Mouse (Mus musculus) thymus, adult 2 months (tissue): ENCODE data around the gene Cox17. TPM values are rescaled to one million over a fixed set of nuclear protein-coding genes. Genes with fewer than 3 reads are reported as not detected.
A peak's percentile ranks its signal among the peaks of the same experiment; 100 is the strongest.

Experiments used
- DNase-seq: peaks from one replicate; pipeline ENCODE4 v3.0.0; 2021
- H3K27ac ChIP-seq: fragments of 200-500 bp; 2 replicates; pipeline ENCODE4 v1.5.1; 2012; ENCODE audit warnings: low read length, control low read depth; ENCODE audit not compliant: control insufficient read depth, insufficient read depth
- H3K27me3 ChIP-seq: fragments of 200-500 bp; 2 replicates; pipeline ENCODE4 v1.6.1; 2012; ENCODE audit warnings: mild to moderate bottlenecking, low read length, moderate library complexity, mixed read lengths; ENCODE audit not compliant: control insufficient read depth, insufficient read depth
- H3K36me3 ChIP-seq: fragments of 200-500 bp; 2 replicates; pipeline ENCODE4 v1.6.1; 2012; ENCODE audit warnings: mild to moderate bottlenecking, low read length, moderate library complexity; ENCODE audit not compliant: control insufficient read depth, insufficient read depth
- H3K4me1 ChIP-seq: fragments of 200-500 bp; replicated peaks from 2 replicates; pipeline ENCODE4 v1.6.1; 2012; ENCODE audit warnings: low read length; ENCODE audit not compliant: control insufficient read depth, insufficient read depth
- H3K4me3 ChIP-seq: fragments of 200-500 bp; 2 replicates; pipeline ENCODE4 v1.5.1; 2012; ENCODE audit warnings: mild to moderate bottlenecking, low read length, control low read depth, moderate library complexity; ENCODE audit not compliant: control insufficient read depth, insufficient read depth
- CTCF ChIP-seq: fragments of 200-500 bp; IDR thresholded peaks from 2 replicates; pipeline ENCODE4 v1.5.1; 2012; ENCODE audit warnings: mild to moderate bottlenecking, control low read depth, low read length, moderate library complexity, borderline replicate concordance; ENCODE audit not compliant: control insufficient read depth, poor library complexity, insufficient read depth; ENCODE audit errors: extremely low read depth
- POLR2A ChIP-seq: fragments of 200-500 bp; IDR thresholded peaks from 2 replicates; pipeline ENCODE4 v1.6.1; 2012; ENCODE audit warnings: mild to moderate bottlenecking, low read length, control low read depth, moderate library complexity; ENCODE audit not compliant: control insufficient read depth, poor library complexity, insufficient read depth; ENCODE audit errors: extremely low read depth
- WGBS: fragments of 180-500 bp; shearing (Covaris S2); methylation state at CpG from one replicate; pipeline ENCODE4 v1.1.7; 2018; 5-methylcytosine and 5-hydroxymethylcytosine counted together
- polyA plus RNA-seq: library from polyadenylated mRNA; depleted of rRNA; stranded (reverse); fragments of >200 nt; gene quantifications from 2 replicates; pipeline ENCODE4 v1.2.3, GENCODE M21; 2012; rRNA removed

Gene Cox17
- 61.0 and 68.7 TPM in 2 replicates for polyA plus RNA-seq

DNA sequence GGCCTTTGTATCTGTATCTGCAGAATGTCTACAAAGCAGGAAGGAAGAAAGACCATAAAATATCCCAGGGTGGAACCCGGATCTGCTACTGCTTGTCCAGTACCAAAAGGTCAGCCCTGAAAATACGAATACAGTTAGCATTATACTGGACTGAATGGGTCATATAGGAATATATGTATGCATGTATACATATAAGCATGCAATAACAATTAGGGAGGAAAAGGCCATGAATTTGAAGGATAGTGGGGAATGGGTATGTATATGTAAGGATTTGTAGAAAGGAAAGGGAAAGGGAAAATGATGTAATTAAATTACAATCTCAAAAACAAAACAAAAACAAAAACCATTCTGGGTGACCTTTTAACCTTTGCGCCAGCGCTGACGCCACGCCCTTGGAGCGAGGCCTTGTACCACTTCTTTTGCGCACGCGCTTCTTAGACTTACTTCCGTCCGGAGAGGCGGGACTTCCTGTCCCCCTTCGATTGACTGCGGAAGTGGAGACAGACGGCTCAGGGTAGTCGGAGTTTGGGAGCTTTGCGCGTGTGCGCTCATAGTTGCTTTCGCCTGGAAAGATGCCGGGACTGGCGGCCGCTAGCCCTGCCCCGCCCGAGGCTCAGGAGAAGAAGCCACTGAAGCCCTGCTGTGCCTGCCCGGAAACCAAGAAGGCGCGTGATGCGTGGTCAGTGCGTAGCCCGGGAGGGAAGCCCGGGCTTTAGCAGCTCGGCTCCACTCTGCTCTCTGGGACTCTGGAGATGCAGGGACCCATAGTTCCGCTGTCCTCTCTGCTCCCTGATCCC, at the start of gene Cox17, which contains the start of gene Gm21987:
Gene Cox17 (plus strand): TSS at position 463 of the 797 bp plus-strand sequence.
Gene Gm21987 (plus strand): TSS at position 512 of the 797 bp plus-strand sequence.
- Histone ChIP-seq H3K27me3 (no peaks in the 10 kb centered on the region), H3K36me3 (peaks cover 25% of the 10 kb centered on the region), H3K4me3 (peak within 1 kb of the TSS; percentile 85), H3K27ac (0 out of 2 replicates have a peak within 1 kb of the TSS, but pooled peaks have one; percentile 2), H3K4me1 (peaks cover 2% of the 10 kb centered on the region)
- WGBS: 3% methylated on average over 35 of the region's 35 CpGs
- peak; percentile 82 for TF ChIP-seq POLR2A
- 0 out of 2 replicates have a peak, but pooled peaks have one; percentile 15 for TF ChIP-seq CTCF
- DNase-seq: peak; percentile 91

DNA sequence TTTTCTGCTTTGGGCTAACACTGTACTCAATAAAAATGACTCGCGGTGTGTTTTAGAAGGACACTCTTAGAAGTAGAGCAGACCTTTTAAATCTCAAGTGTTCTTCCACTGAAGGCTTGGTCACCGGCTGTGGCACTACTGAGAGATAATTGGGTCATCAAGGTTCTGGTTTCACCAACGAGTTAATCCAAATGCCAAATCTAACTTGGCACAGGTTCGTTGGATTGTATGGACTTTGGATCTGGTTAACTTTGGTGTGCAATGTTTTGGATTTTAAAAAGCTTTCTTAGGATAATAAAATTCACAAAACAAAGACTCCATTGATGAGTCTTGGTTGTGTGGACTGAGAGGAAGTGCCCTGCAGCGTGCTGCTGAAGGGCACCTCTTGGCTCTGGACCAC, 48.4 kb upstream of the Cox17 start:
- Histone ChIP-seq H3K4me3 (no peak overlapping the region), H3K36me3 (no peaks in the 10 kb centered on the region), H3K27me3 (no peaks in the 10 kb centered on the region), H3K27ac (no peak overlapping the region), H3K4me1 (no peaks in the 10 kb centered on the region)
- TF ChIP-seq POLR2A: no peak
- TF ChIP-seq CTCF: no peak
- WGBS: 95% methylated on average over 6 of the region's 6 CpGs
- no peak for DNase-seq

- DNase-seq: no peak
- TF ChIP-seq CTCF (no peak), POLR2A (no peak)
- WGBS: 92% methylated on average over 13 of the region's 13 CpGs
These were observed 44.4 kb upstream of the Cox17 start for GRCm38 (mm10) chr16:38302367-38302766.

DNA sequence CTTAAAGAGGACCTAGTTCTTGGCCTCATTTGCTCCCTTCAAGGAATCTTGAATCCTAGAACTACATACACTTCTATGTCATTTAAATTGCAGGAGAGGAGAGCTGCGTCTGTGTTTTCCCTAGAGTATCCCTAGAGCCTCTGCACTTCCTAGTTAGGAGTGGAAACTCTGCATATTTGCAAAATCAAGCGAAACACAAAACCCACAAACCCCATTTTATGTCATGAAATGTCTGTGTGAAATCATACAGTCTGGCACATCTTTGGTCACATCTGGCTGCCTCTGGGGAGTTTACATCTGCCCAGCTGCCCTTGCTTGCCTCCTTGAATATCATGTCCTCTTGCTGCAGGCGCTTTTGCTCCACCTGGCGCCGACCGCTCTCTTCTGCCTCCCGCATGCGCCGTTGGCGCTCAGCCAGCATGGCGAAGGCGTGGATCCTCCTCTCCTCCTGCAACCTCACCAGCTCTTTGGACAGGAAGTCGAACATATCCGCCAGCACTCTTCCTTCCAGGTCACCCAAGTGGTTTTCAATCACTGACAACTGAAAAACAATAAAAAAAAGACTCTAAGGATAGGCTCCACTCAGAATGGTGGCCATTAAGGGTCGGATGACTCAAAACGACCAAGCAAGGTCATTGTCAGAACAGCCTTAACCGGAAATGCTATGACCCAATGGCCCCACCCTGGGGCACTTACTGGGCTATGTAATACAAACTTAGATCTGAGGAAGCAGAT, 42.2 kb upstream of the Cox17 start:
- no peak for DNase-seq
- 83% methylated on average over 17 of the region's 17 CpGs for WGBS
- H3K36me3 ChIP-seq: no peaks in the 10 kb centered on the region

More at GRCm38 (mm10) chr16:38302367-38302766, 44.4 kb upstream of the Cox17 start:
- Histone ChIP-seq H3K4me1 (no peaks in the 10 kb centered on the region), H3K4me3 (no peak overlapping the region), H3K27ac (no peak overlapping the region), H3K27me3 (no peaks in the 10 kb centered on the region), H3K36me3 (no peaks in the 10 kb centered on the region)

GRCm38 (mm10) chr16:38306571-38307220, 40.1 kb upstream of the Cox17 start:
- H3K4me3 ChIP-seq: no peak overlapping the region
- H3K4me1 ChIP-seq: no peaks in the 10 kb centered on the region
- H3K27ac ChIP-seq: no peak overlapping the region
- WGBS: 75% methylated on average over 18 of the region's 18 CpGs
- no peaks in the 10 kb centered on the region for H3K36me3 ChIP-seq
- TF ChIP-seq CTCF (0 out of 2 replicates have a peak, but pooled peaks have one; percentile 27), POLR2A (no peak)
- peak; percentile 11 for DNase-seq
- H3K27me3 ChIP-seq: no peaks in the 10 kb centered on the region

More for the DNA sequence above, 42.2 kb upstream of the Cox17 start:
- Histone ChIP-seq H3K4me3 (no peak overlapping the region), H3K27ac (no peak overlapping the region), H3K27me3 (no peaks in the 10 kb centered on the region), H3K4me1 (no peaks in the 10 kb centered on the region)
- TF ChIP-seq CTCF (no peak), POLR2A (no peak)

GRCm38 (mm10) chr16:38307221-38307605, 39.6 kb upstream of the Cox17 start:
- H3K27me3 ChIP-seq: no peaks in the 10 kb centered on the region
- TF ChIP-seq CTCF: no peak
- no peak for TF ChIP-seq POLR2A
- H3K4me1 ChIP-seq: no peaks in the 10 kb centered on the region
- WGBS: 63% methylated on average over 5 of the region's 5 CpGs
- DNase-seq: no peak
- no peaks in the 10 kb centered on the region for H3K36me3 ChIP-seq
- H3K4me3 ChIP-seq: no peak overlapping the region
- H3K27ac ChIP-seq: no peak overlapping the region
